Mouse (Mus musculus) forebrain, embryonic 15.5 days (tissue): ENCODE results near the gene Trp73. TPM values are rescaled to one million over a fixed set of nuclear protein-coding genes. Genes with fewer than 3 reads are reported as not detected.
A peak's percentile ranks its signal among the peaks of the same experiment; 100 is the strongest.

Source experiments
- ATAC-seq: fragments of 200-750 bp; cut with Nextera tagmentation; replicated peaks from 2 replicates; pipeline ENCODE4 v1.8.0; 2017; ENCODE audit warnings: mild to moderate bottlenecking, moderate TSS enrichment, moderate library complexity
- H3K27ac ChIP-seq: fragments of 300-500 bp; sonication (generic); replicated peaks from 2 replicates; pipeline ENCODE4 v1.5.1; 2015; ENCODE audit warnings: mild to moderate bottlenecking, inconsistent platforms
- H3K27me3 ChIP-seq: fragments of 300-500 bp; sonication (generic); 2 replicates; pipeline ENCODE4 v1.6.1; 2015; ENCODE audit warnings: inconsistent platforms
- H3K36me3 ChIP-seq: fragments of 300-500 bp; sonication (generic); 2 replicates; pipeline ENCODE4 v1.6.1; 2015; ENCODE audit warnings: mild to moderate bottlenecking, inconsistent platforms
- H3K4me1 ChIP-seq: fragments of 300-500 bp; sonication (generic); 2 replicates; pipeline ENCODE4 v1.6.1; 2015; ENCODE audit warnings: inconsistent platforms
- H3K4me2 ChIP-seq: fragments of 300-500 bp; sonication (generic); replicated peaks from 2 replicates; pipeline ENCODE4 v1.6.1; 2015; ENCODE audit warnings: mild to moderate bottlenecking, inconsistent platforms
- H3K4me3 ChIP-seq: fragments of 300-500 bp; sonication (generic); 2 replicates; pipeline ENCODE4 v1.5.1; 2015; ENCODE audit warnings: mild to moderate bottlenecking, inconsistent platforms
- H3K9ac ChIP-seq: fragments of 300-500 bp; sonication (generic); replicated peaks from 2 replicates; pipeline ENCODE4 v1.6.1; 2015; ENCODE audit warnings: mild to moderate bottlenecking, inconsistent platforms
- H3K9me3 ChIP-seq: fragments of 300-500 bp; sonication (generic); 2 replicates; pipeline ENCODE4 v1.6.1; 2016; ENCODE audit warnings: inconsistent platforms
- WGBS: fragments of 180-500 bp; shearing (Covaris S2); methylation state at CpG from one replicate; pipeline ENCODE4 v1.1.7; 2015; ENCODE audit warnings: mixed read lengths; 5-methylcytosine and 5-hydroxymethylcytosine counted together
- polyA plus RNA-seq: library from polyadenylated mRNA; unstranded; fragments of >200 nt; fragmentation: Nextera tagmentation; extraction: Ambion mirVana; gene quantifications from 2 replicates; pipeline ENCODE4 v1.2.1, GENCODE M21; 2015

The Trp73 gene
- polyA plus RNA-seq, 1 experiment from 2014 or later, result 5.6 TPM

DNA sequence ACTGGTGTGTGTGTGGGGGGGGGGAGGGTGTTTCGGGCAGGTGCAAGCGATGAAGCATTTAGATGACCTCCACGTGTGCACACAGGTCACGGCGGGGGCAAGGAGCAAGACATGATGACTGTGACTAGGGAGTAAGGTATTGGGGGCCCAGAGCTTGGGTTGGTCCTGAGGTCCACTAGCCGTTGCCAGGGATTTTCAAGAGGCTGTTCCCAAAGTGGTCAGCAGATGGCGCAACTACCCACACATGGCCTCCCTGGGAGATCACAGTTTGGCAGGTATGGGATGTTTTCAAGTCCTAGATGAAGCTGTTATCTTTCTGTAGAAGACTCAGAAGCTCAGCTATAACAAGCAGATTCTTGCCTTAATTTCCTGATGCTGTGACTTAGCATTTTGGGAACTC lies 23.3 kb upstream of the Trp73 start:
- H3K36me3 ChIP-seq, result peaks cover 5% of the 10 kb centered on the region
- peaks cover 19% of the 10 kb centered on the region for H3K4me1 ChIP-seq
- H3K27ac ChIP-seq, result no peak overlapping the region
- no peak overlapping the region for H3K9ac ChIP-seq
- no peaks in the 10 kb centered on the region for H3K27me3 ChIP-seq
- no peaks in the 10 kb centered on the region for H3K9me3 ChIP-seq
- ATAC-seq, result no peak
- no peak overlapping the region for H3K4me3 ChIP-seq
- no peak overlapping the region for H3K4me2 ChIP-seq
- WGBS, result 14% methylated on average over 7 of the region's 7 CpGs

DNA sequence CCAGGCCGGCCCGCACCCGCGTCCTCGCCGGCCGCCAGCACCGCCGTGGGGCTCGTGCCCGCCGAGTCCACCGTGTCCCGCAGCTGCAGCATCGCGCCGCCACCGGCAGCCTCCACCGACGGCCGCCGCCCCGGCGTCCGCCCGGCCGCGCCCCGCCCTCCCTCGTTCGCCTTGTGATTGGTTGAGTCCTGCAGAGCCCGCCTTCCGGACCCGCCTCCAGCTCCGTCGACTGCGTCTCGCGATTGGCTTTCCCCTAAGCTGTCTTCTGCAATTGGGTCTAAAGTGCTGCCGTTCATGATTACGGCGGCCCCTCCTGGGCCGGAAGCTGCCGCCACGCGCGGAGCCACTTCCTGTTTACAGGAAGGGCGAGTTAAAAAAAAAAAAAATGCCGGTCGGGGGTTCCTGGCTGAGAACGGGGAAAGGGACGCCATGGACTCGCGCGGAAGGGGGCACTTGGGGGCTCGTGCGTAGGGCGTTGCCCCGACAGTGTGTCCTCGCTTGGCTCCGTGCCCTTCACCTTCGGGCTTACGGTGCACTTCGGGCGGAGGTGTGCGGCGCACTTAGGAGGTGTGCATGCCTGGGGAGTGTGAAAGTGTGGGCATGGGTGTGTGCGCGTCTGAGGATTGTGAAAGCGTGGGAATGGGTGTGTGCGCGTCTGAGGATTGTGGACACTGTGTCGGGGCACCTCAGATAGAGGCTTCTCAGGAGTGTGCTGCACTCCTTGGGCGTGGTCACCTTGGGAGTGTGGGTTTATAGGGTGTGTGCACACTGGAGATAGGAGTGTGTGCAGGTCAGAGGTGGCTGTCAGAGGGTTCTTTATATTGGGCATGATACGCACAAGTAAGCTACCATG lies 20.8 kb upstream of the Trp73 start, which contains the start of gene Tprgl:
Gene Tprgl (minus strand): TSS at position 129 of the 853 bp plus-strand sequence.
- Histone ChIP-seq H3K4me2 (peak within 1 kb of the TSS; percentile 90), H3K4me3 (peak within 1 kb of the TSS; percentile 81), H3K9me3 (no peaks in the 10 kb centered on the region), H3K9ac (peak within 1 kb of the TSS; percentile 72), H3K27ac (peak within 1 kb of the TSS; percentile 58), H3K4me1 (peaks cover 19% of the 10 kb centered on the region), H3K36me3 (peaks cover 30% of the 10 kb centered on the region), H3K27me3 (no peaks in the 10 kb centered on the region)
- under 1% methylated on average over 58 of the region's 75 CpGs for WGBS
- peak; percentile 98 for ATAC-seq

DNA sequence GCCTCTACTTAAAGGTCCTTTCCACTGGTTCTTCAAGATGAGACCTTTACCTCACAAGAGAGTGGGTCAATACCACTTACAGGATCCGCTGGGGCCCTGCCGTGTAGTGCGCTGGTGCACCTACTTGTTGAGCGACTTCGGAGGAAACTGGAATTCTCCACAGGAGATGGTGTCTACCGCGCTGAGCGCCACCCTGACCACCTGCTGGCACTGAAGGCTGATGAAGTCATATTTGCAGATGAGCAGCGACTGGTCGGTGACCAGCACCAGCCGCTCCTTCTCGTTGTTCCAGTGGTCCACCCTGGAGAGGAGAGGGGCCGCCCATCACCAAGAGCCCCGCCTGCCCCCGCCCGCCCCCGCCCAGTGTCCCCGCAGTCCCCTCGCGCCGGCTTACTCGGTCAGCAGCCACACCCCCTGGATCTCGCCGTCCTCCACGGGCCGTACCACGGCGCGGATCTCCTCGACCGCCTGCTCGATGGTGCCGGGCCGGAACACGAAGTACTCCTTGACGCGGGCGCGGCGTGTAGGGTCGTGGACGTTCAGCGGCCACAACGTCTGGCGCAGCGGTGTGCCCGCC lies 20.0 kb upstream of the Trp73 start:
- ATAC-seq, result peak; percentile 69
- H3K36me3 ChIP-seq, result peaks cover 36% of the 10 kb centered on the region
- H3K9me3 ChIP-seq, result no peaks in the 10 kb centered on the region
- peak overlapping the region; percentile 81 for H3K4me2 ChIP-seq
- peaks cover 19% of the 10 kb centered on the region for H3K4me1 ChIP-seq
- WGBS, result 2% methylated on average over 46 of the region's 47 CpGs
- H3K4me3 ChIP-seq, result peak overlapping the region; percentile 81
- H3K27me3 ChIP-seq, result no peaks in the 10 kb centered on the region
- H3K9ac ChIP-seq, result peak overlapping the region; percentile 72
- H3K27ac ChIP-seq, result peak overlapping the region; percentile 58

DNA sequence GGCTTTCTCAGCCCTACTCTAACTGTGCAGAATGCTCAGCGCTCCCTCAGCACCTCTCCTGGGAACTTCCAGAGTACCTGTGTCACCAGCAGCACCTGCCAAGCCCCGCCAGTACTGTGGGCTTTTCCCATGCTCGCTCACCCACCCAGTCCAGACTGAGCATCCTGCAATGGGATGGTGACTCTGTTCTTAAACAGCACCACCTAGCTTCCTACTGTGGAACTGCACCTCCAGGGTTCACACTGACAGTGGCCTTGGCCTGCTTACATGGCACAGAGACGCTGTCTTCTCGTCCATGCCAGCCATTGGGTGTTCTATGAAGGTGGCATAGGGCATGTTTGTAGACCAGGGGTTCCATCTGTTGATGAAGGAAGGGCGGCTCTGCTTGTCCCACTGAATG lies 19.0 kb upstream of the Trp73 start:
- WGBS, result 17% methylated on average over 6 of the region's 6 CpGs
- peaks cover 19% of the 10 kb centered on the region for H3K4me1 ChIP-seq
- H3K36me3 ChIP-seq, result peaks cover 45% of the 10 kb centered on the region
- no peak overlapping the region for H3K9ac ChIP-seq
- ATAC-seq, result peak; percentile 9; the same call in 1 of the 2 replicates
- no peaks in the 10 kb centered on the region for H3K27me3 ChIP-seq
- no peaks in the 10 kb centered on the region for H3K9me3 ChIP-seq
- H3K4me3 ChIP-seq, result peak overlapping the region; percentile 81; the same call in 1 of the 2 replicates
- no peak overlapping the region for H3K27ac ChIP-seq
- H3K4me2 ChIP-seq, result peak overlapping the region; percentile 81; the same call in 1 of the 2 replicates

DNA sequence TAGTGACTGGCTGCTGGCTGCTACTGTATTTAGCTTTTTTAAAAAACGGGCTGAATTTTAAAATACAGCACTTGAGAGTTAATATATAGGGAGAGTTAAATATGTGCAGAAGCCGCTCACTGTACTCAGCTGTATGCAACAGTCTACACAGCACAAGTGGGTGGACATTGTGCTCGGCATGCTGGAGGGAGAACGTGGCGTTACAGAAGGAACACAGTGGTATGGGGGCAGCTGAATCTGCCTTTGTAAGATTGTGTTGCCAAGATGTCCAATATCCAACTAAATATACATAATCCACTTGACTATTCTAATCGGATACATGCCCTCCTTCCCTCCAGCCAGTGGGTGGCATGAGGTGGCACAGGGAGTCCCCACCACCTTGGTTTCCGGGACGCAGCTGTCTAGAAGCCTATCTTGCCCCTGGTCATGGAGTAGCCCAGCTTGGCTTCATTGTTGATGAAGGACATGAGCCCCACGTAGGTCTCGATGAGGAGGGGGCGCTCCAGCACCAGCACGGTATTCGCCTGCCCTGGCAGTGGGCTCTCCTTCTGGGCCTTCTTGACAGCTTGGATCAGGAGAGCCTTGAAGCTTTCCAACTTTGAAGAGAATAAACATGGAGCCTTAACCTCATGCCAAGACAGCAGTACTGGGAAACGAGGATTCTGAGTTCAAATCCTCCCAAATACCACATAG lies 18.1 kb upstream of the Trp73 start:
- Histone ChIP-seq H3K4me1 (peaks cover 19% of the 10 kb centered on the region), H3K36me3 (peaks cover 49% of the 10 kb centered on the region), H3K27me3 (no peaks in the 10 kb centered on the region), H3K27ac (no peak overlapping the region), H3K4me3 (no peak overlapping the region), H3K4me2 (no peak overlapping the region), H3K9me3 (no peaks in the 10 kb centered on the region), H3K9ac (no peak overlapping the region)
- WGBS, result 91% methylated on average over 14 of the region's 14 CpGs
- ATAC-seq, result no peak

DNA sequence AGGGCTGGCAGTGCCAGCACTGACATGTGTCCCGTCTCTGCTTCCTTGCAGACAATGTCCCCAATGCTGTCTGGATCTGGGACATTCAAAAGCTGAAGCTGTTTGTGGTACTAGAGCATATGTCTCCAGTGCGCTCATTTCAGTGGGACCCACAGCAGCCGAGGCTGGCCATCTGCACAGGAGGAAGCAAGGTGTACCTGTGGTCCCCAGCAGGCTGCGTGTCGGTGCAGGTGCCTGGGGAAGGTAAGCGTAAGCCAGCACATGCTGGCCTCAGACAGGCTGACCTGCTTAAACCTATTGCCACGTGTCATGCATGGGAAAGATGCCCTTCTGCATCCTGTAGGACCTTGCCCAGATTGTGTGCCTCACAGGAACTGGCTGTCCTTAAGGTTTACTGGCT lies 16.0 kb upstream of the Trp73 start:
- H3K4me3 ChIP-seq, result no peak overlapping the region
- H3K9me3 ChIP-seq, result no peaks in the 10 kb centered on the region
- no peak overlapping the region for H3K4me2 ChIP-seq
- H3K36me3 ChIP-seq, result peaks cover 68% of the 10 kb centered on the region
- WGBS, result 81% methylated on average over 7 of the region's 7 CpGs
- H3K9ac ChIP-seq, result no peak overlapping the region
- H3K27me3 ChIP-seq, result no peaks in the 10 kb centered on the region
- ATAC-seq, result no peak
- no peak overlapping the region for H3K27ac ChIP-seq
- H3K4me1 ChIP-seq, result peaks cover 12% of the 10 kb centered on the region

DNA sequence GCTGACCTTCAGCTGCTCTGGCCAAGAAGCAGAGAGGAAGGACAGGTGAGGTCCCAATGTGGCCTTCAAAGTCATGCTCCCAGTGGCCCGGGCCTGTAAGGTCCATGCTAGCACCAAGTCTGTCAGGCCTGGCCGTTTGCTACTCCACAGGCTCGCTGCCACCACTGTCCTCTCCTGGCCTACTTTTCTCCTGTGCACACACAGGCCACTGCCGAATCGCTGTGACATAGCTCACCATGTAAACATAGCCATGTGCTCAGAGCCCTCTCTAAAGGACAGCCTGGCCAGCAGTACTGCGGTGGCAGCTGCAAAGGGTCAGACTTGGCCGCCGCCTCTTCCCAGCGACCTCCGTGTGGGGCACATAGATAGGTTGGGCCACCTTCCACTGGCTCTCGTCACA lies 14.1 kb upstream of the Trp73 start:
- Histone ChIP-seq H3K27me3 (no peaks in the 10 kb centered on the region), H3K9ac (no peak overlapping the region), H3K4me3 (no peak overlapping the region), H3K27ac (no peak overlapping the region), H3K4me1 (peaks cover 3% of the 10 kb centered on the region), H3K4me2 (no peak overlapping the region), H3K36me3 (peaks cover 82% of the 10 kb centered on the region), H3K9me3 (no peaks in the 10 kb centered on the region)
- ATAC-seq, result no peak
- WGBS, result 76% methylated on average over 11 of the region's 11 CpGs

DNA sequence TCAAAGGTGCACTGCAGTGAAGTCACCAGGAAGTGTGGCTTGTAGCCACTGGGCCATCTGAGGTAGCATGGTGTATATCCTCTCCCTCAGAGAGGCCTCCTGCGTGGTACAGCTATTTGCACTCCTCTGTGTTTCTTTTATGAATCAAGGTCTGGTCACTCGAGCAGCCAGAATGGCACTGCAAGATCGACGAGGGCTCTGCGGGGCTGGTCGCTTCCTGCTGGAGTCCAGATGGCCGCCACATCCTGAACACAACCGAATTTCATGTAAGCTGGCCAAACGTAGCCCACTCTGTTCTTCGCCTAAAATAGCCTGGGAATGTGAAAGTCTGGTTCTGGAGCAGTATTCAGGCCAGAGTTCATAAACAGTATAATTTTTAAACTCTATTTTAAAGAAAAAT lies 6.3 kb upstream of the Trp73 start:
- Histone ChIP-seq H3K9ac (no peak overlapping the region), H3K9me3 (no peaks in the 10 kb centered on the region), H3K4me2 (no peak overlapping the region), H3K4me3 (no peak overlapping the region), H3K27ac (no peak overlapping the region), H3K4me1 (peaks cover 20% of the 10 kb centered on the region), H3K36me3 (peaks cover 35% of the 10 kb centered on the region; the same call in 1 of the 2 replicates), H3K27me3 (peaks cover 2% of the 10 kb centered on the region; the same call in 1 of the 2 replicates)
- ATAC-seq, result no peak
- 86% methylated on average over 10 of the region's 10 CpGs for WGBS

DNA sequence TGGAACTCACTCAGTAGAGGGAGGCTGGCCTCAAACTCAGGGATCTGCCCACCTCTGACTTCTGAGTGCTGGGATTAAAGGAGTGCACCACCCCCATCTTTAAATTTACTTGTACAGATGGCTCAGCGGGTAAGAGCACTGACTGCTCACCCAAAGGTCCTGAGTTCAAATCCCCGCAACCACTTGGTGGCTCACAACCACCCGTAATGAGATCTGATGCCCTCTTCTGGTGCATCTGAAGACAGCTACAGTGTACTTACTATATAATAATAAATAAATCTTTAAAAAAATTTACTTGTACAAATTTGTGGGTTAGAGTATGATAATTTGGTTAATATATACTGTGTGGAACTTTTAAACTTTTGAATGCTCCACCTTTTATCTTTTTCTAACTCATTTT lies 4.7 kb upstream of the Trp73 start:
- H3K36me3 ChIP-seq, result peaks cover 21% of the 10 kb centered on the region; the same call in 1 of the 2 replicates
- no peak overlapping the region for H3K4me3 ChIP-seq
- 79% methylated on average over 3 of the region's 3 CpGs for WGBS
- H3K27me3 ChIP-seq, result peaks cover 18% of the 10 kb centered on the region; the same call in 1 of the 2 replicates
- H3K4me2 ChIP-seq, result no peak overlapping the region
- H3K4me1 ChIP-seq, result peaks cover 36% of the 10 kb centered on the region
- ATAC-seq, result no peak
- no peak overlapping the region for H3K9ac ChIP-seq
- H3K27ac ChIP-seq, result no peak overlapping the region
- no peaks in the 10 kb centered on the region for H3K9me3 ChIP-seq

DNA sequence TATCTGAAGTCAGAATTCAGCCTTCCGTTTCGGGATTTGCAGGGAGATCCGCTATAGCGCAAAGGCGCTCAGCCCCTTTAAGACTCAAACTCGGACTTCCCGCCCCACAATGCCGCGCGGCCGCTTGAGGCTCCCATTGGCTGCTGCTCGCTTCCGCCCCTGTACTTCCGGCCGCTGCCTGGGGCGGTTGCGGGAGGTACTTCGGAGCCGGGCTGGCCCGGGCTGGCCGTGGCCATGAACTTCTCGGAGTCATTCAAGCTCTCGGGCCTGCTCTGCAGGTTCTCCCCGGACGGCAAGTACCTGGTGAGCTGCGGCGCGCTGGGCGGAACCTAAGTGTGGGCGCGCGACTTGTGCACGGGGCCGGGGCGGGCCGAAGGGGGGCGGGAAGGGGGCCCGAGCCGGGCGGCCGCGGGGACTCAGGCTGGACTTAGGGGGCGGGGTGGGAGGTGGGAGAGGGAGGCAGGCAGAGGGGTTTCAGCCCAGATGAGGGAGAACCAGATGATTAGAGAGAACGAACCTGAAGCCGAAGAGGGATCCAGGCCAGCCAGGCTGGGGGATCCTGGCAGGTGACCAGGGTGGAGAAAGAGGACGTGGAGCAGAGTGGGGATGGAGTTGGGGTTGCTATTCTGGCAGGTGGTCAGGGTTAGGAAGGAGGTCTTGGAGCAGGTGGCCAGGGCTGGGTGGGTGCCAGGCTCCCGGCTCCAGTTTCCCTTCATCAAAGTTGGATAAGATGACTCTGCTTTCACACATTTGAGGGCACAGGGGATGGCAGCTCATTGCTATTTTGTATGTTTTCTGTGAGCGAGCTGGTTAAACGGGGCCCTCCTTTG lies 2.4 kb upstream of the Trp73 start, which contains the start of gene Wrap73:
Gene Wrap73 (plus strand): TSS at position 162 of the 830 bp plus-strand sequence.
- H3K9me3 ChIP-seq, result no peaks in the 10 kb centered on the region
- peak within 1 kb of the TSS; percentile 94 for H3K4me2 ChIP-seq
- H3K4me3 ChIP-seq, result peak within 1 kb of the TSS; percentile 75
- peak within 1 kb of the TSS; percentile 85 for H3K27ac ChIP-seq
- WGBS, result under 1% methylated on average over 48 of the region's 49 CpGs
- peaks cover 8% of the 10 kb centered on the region; the same call in 1 of the 2 replicates for H3K36me3 ChIP-seq
- peaks cover 40% of the 10 kb centered on the region for H3K27me3 ChIP-seq
- peak within 1 kb of the TSS; percentile 75 for H3K9ac ChIP-seq
- peak; percentile 94 for ATAC-seq
- peaks cover 41% of the 10 kb centered on the region for H3K4me1 ChIP-seq
